Mouse (Mus musculus) limb, embryonic 11.5 days (tissue): ENCODE data around the gene Xpnpep2. TPM values are rescaled to one million over a fixed set of nuclear protein-coding genes. Genes with fewer than 3 reads are reported as not detected.

Source experiments
- ATAC-seq: fragments of 200-750 bp; cut with Nextera tagmentation; 2 replicates; pipeline ENCODE4 v1.8.0; 2017; ENCODE audit warnings: low read depth; ENCODE audit not compliant: insufficient number of reproducible peaks, low FRiP score, low TSS enrichment
- DNase-seq: peaks from one replicate; pipeline ENCODE4 v3.0.0-alpha.2; 2015; ENCODE audit warnings: low spot score
- H3K27ac ChIP-seq: fragments of 300-500 bp; sonication (generic); replicated peaks from 2 replicates; pipeline ENCODE4 v1.5.1; 2014; ENCODE audit warnings: low read depth, mild to moderate bottlenecking, low read length
- H3K27me3 ChIP-seq: fragments of 300-500 bp; sonication (generic); 2 replicates; pipeline ENCODE4 v1.6.1; 2014; ENCODE audit warnings: mild to moderate bottlenecking, low read length, mixed read lengths; ENCODE audit not compliant: control insufficient read depth, insufficient read depth
- H3K36me3 ChIP-seq: fragments of 300-500 bp; sonication (generic); 2 replicates; pipeline ENCODE4 v1.6.1; 2014; ENCODE audit warnings: mild to moderate bottlenecking, low read length, moderate library complexity, mixed read lengths; ENCODE audit not compliant: control insufficient read depth, insufficient read depth
- H3K4me1 ChIP-seq: fragments of 300-500 bp; sonication (generic); 2 replicates; pipeline ENCODE4 v1.6.1; 2014; ENCODE audit warnings: low read length, mixed read lengths; ENCODE audit not compliant: control insufficient read depth, insufficient read depth
- H3K4me2 ChIP-seq: fragments of 300-500 bp; sonication (generic); 2 replicates; pipeline ENCODE4 v1.6.1; 2014; ENCODE audit warnings: low read depth, mild to moderate bottlenecking, moderate library complexity; ENCODE audit not compliant: severe bottlenecking
- H3K4me3 ChIP-seq: fragments of 300-500 bp; sonication (generic); 2 replicates; pipeline ENCODE4 v1.5.1; 2014; ENCODE audit warnings: low read depth, low read length
- H3K9ac ChIP-seq: fragments of 300-500 bp; sonication (generic); 2 replicates; pipeline ENCODE4 v1.6.1; 2014; ENCODE audit warnings: mild to moderate bottlenecking, low read length
- H3K9me3 ChIP-seq: fragments of 300-500 bp; sonication (generic); 2 replicates; pipeline ENCODE4 v1.6.1; 2016; ENCODE audit warnings: low read length; ENCODE audit not compliant: control insufficient read depth
- WGBS: fragments of 180-500 bp; shearing (Covaris S2); extraction: QIAGEN DNeasy Blood & Tissue Kit; methylation state at CpG from one replicate; pipeline ENCODE4 v1.1.7; 2014; 5-methylcytosine and 5-hydroxymethylcytosine counted together
- polyA plus RNA-seq: library from polyadenylated mRNA; unstranded; fragments of >200 nt; fragmentation: Nextera tagmentation; extraction: Ambion mirVana; gene quantifications from 2 replicates; pipeline ENCODE4 v1.2.1, GENCODE M21; 2014

Gene Xpnpep2
- polyA plus RNA-seq, 1 experiment from 2014 or later = 1.6 TPM

GRCm38 (mm10) chrX:48169892-48170291, 61.4 kb downstream of the Xpnpep2 start:
- Histone ChIP-seq H3K27ac (no peak overlapping the region), H3K9ac (no peak overlapping the region), H3K9me3 (no peaks in the 10 kb centered on the region), H3K4me3 (no peak overlapping the region), H3K36me3 (no peaks in the 10 kb centered on the region), H3K4me1 (no peaks in the 10 kb centered on the region), H3K4me2 (no peak overlapping the region), H3K27me3 (no peaks in the 10 kb centered on the region)
- DNase-seq (no peak), ATAC-seq (no peak)
- WGBS = 70% methylated on average over 1 of the region's 1 CpGs

- no peaks in the 10 kb centered on the region for H3K27me3 ChIP-seq
- no peaks in the 10 kb centered on the region for H3K36me3 ChIP-seq
- H3K4me1 ChIP-seq = no peaks in the 10 kb centered on the region
- H3K9ac ChIP-seq = no peak overlapping the region
- DNase-seq (no peak), ATAC-seq (no peak)
- no peak overlapping the region for H3K4me2 ChIP-seq
- H3K9me3 ChIP-seq = no peaks in the 10 kb centered on the region
- H3K4me3 ChIP-seq = no peak overlapping the region
- no peak overlapping the region for H3K27ac ChIP-seq
- WGBS = 58% methylated on average over 1 of the region's 1 CpGs
Observed at GRCm38 (mm10) chrX:48170368-48170767, 61.8 kb downstream of the Xpnpep2 start.

GRCm38 (mm10) chrX:48181844-48182243, 73.3 kb downstream of the Xpnpep2 start:
- Histone ChIP-seq H3K36me3 (no peaks in the 10 kb centered on the region), H3K4me2 (no peak overlapping the region), H3K4me1 (no peaks in the 10 kb centered on the region), H3K27ac (no peak overlapping the region), H3K9ac (no peak overlapping the region), H3K4me3 (no peak overlapping the region), H3K27me3 (no peaks in the 10 kb centered on the region), H3K9me3 (no peaks in the 10 kb centered on the region)
- DNase-seq = no peak
- ATAC-seq = no peak
- WGBS = 91% methylated on average over 6 of the region's 6 CpGs

GRCm38 (mm10) chrX:48184703-48185102, 76.2 kb downstream of the Xpnpep2 start:
- ATAC-seq = no peak
- Histone ChIP-seq H3K27ac (no peak overlapping the region), H3K4me2 (no peak overlapping the region), H3K9ac (no peak overlapping the region), H3K27me3 (no peaks in the 10 kb centered on the region), H3K4me1 (no peaks in the 10 kb centered on the region), H3K36me3 (no peaks in the 10 kb centered on the region), H3K9me3 (no peaks in the 10 kb centered on the region), H3K4me3 (no peak overlapping the region)
- no peak for DNase-seq
- 92% methylated on average over 3 of the region's 3 CpGs for WGBS

Other genes with a start within 250 kb of the Xpnpep2 start
- gene Smarca1, start 215.8 kb upstream of the Xpnpep2 start, polyA plus RNA-seq = 36.0 and 36.5 TPM in 2 replicates
- gene Ocrl, start 196.3 kb upstream of the Xpnpep2 start, polyA plus RNA-seq = 21.6 and 22.4 TPM in 2 replicates
- gene Apln, start 73.9 kb upstream of the Xpnpep2 start, polyA plus RNA-seq = 3.3 and 4.8 TPM in 2 replicates
- 1.3 and 1.5 TPM in 2 replicates for gene Sash3, start 37.7 kb downstream of the Xpnpep2 start, polyA plus RNA-seq
- 3.6 and 4.3 TPM in 2 replicates for gene Zdhhc9, start 100.2 kb downstream of the Xpnpep2 start, polyA plus RNA-seq
- 25.4 and 27.3 TPM in 2 replicates for gene Utp14a, start 148.1 kb downstream of the Xpnpep2 start, polyA plus RNA-seq
- 5.3 and 5.4 TPM in 2 replicates for gene Bcorl1, start 232.6 kb downstream of the Xpnpep2 start, polyA plus RNA-seq